ENCODE assay signal across 10 mouse cellular contexts in genomic region chr2:70037221-70037620, GRCm38 (mm10). TPM values are rescaled to one million over a fixed set of nuclear protein-coding genes. Genes with fewer than 3 reads are reported as not detected.
DNase-seq lines count a peak whose midpoint lies in the region; ATAC-seq and TF ChIP-seq lines count a peak whose summit lies in the region.
"Had no signal": no experiment of that assay in that cellular context is flagged by ENCODE, and none has a peak within 500 bp of the region (broad histone marks: within the 10 kb centered on the region; RNA-seq: fewer than 3 reads in every experiment).

No protein-coding gene starts in this region.

- no peaks in the 10 kb centered on the region for H3K36me3 ChIP-seq in MEL (ENCODE audit: control insufficient read depth in 1 of 2, insufficient read depth in 2 of 2, low read length in 2 of 2)
- no peaks in the 10 kb centered on the region for H3K36me3 ChIP-seq in midbrain, embryonic 14.5 days (ENCODE audit: control insufficient read depth, insufficient read depth, low read length)
- H3K36me3 ChIP-seq: embryonic facial prominence, embryonic 12.5 days; limb, embryonic 12.5 days had no signal

- no peak for DNase-seq in left cerebral cortex, adult 2 months (ENCODE audit: extremely low spot score in 1 of 2, low spot score in 2 of 2)
- DNase-seq in left cerebral cortex, postnatal 36 days (ENCODE audit: low spot score in 2 of 2), result no peak
- DNase-seq in MEL (ENCODE audit: low read depth, low spot score), result peak; percentile 45
- peak; percentile 81 for DNase-seq in induced T-regulatory cell, adult 2 months (ENCODE audit: low read depth)
- DNase-seq in spleen, postnatal 10 days (ENCODE audit: low spot score in 2 of 2), result peak; percentile 28 to 76
- no peak for DNase-seq in left cerebral cortex, adult 8-10 months (ENCODE audit: low spot score in 2 of 2)
- no peak for DNase-seq in midbrain, embryonic 14.5 days
- DNase-seq in frontal cortex, postnatal 14 days (ENCODE audit: low spot score in 2 of 2), result no peak

- no peak overlapping the region for H3K4me3 ChIP-seq in left cerebral cortex, adult 2 months
- H3K4me3 ChIP-seq in MEL (ENCODE audit: control insufficient read depth in 1 of 2, insufficient read depth in 1 of 2, low read depth in 2 of 2, low read length in 2 of 2), result no peak overlapping the region
- H3K4me3 ChIP-seq in midbrain, embryonic 14.5 days (replicated peaks; ENCODE audit: low read depth, low read length), result no peak overlapping the region
- H3K4me3 ChIP-seq: embryonic facial prominence, embryonic 12.5 days; limb, embryonic 12.5 days had no signal

- peak; percentile 32 for TF ChIP-seq RAD21 in MEL (IDR thresholded peaks at IDR 0.05; ENCODE audit: low read depth, low read length)

- intact Hi-C loops in left cerebral cortex, adult 2 months (cut with DNase I), result loop anchor here (2.0 to 10.0 kb wide), 2 partner anchors 78 to 518 kb away; partner anchors contain the start of gene Gad1
- intact Hi-C loops in left cerebral cortex, postnatal 36 days (cut with DNase I), result no loop called here

- no peak for TF ChIP-seq EP300 in MEL (IDR thresholded peaks at IDR 0.05; ENCODE audit: low read depth in 1 of 2, low read length in 2 of 2)

- H3K4me2 ChIP-seq in midbrain, embryonic 14.5 days (ENCODE audit: low read length), result no peak overlapping the region
- H3K4me2 ChIP-seq: embryonic facial prominence, embryonic 12.5 days; limb, embryonic 12.5 days had no signal

- peak; percentile 58 for TF ChIP-seq CTCF in left cerebral cortex, adult 2 months (IDR thresholded peaks at IDR 0.05)
- TF ChIP-seq CTCF in MEL (IDR thresholded peaks at IDR 0.05 in 2 of 3, conservative IDR thresholded peaks at IDR 0.05 in 1 of 3; ENCODE audit: control insufficient read depth in 1 of 3, insufficient read depth in 1 of 3, low read depth in 2 of 3, low read length in 3 of 3, poor library complexity in 1 of 3, severe bottlenecking in 1 of 3), result peak; percentile 59 to 71 (median 61)

- no peaks in the 10 kb centered on the region for H3K79me2 ChIP-seq in MEL (ENCODE audit: control insufficient read depth, insufficient read depth, low read length, poor library complexity)

- no peak for TF ChIP-seq POLR2A in MEL (IDR thresholded peaks at IDR 0.05; ENCODE audit: control insufficient read depth in 1 of 2, insufficient read depth in 1 of 2, low read depth in 1 of 2, low read length in 2 of 2, poor library complexity in 1 of 2)

- WGBS in midbrain, embryonic 14.5 days, result 82% methylated on average over 8 of the region's 8 CpGs

- H3K27me3 ChIP-seq in MEL (ENCODE audit: control insufficient read depth in 1 of 2, insufficient read depth in 2 of 2, low read length in 2 of 2), result no peaks in the 10 kb centered on the region; a peak in 2 of 4 replicates
- no peaks in the 10 kb centered on the region for H3K27me3 ChIP-seq in midbrain, embryonic 14.5 days (ENCODE audit: control insufficient read depth, insufficient read depth, low read length)
- H3K27me3 ChIP-seq: embryonic facial prominence, embryonic 12.5 days; limb, embryonic 12.5 days had no signal

- no peak overlapping the region for H3K27ac ChIP-seq in left cerebral cortex, adult 2 months
- H3K27ac ChIP-seq in MEL (ENCODE audit: control insufficient read depth, low read depth, low read length), result no peak overlapping the region
- no peak overlapping the region for H3K27ac ChIP-seq in midbrain, embryonic 14.5 days (replicated peaks; ENCODE audit: low read depth, low read length)
- H3K27ac ChIP-seq: embryonic facial prominence, embryonic 12.5 days; limb, embryonic 12.5 days had no signal

- no peaks in the 10 kb centered on the region for H3K9me3 ChIP-seq in MEL (replicated peaks; ENCODE audit: insufficient read depth, low read length)
- H3K9me3 ChIP-seq in midbrain, embryonic 14.5 days (ENCODE audit: control insufficient read depth, low read length), result no peaks in the 10 kb centered on the region
- H3K9me3 ChIP-seq: embryonic facial prominence, embryonic 12.5 days; limb, embryonic 12.5 days had no signal

- no peak for ATAC-seq in midbrain, embryonic 14.5 days (ENCODE audit: low FRiP score, low TSS enrichment)

- no peak overlapping the region for H3K9ac ChIP-seq in MEL (ENCODE audit: control insufficient read depth, low read depth, low read length, poor library complexity, severe bottlenecking)
- H3K9ac ChIP-seq in midbrain, embryonic 14.5 days (replicated peaks; ENCODE audit: low read length), result no peak overlapping the region
- H3K9ac ChIP-seq: embryonic facial prominence, embryonic 12.5 days; limb, embryonic 12.5 days had no signal

- H3K4me1 ChIP-seq in MEL (ENCODE audit: control insufficient read depth in 1 of 2, insufficient read depth in 2 of 2, low read length in 2 of 2), result no peaks in the 10 kb centered on the region
- H3K4me1 ChIP-seq in midbrain, embryonic 14.5 days (ENCODE audit: control insufficient read depth, insufficient read depth, low read length), result peaks cover 10% of the 10 kb centered on the region
- H3K4me1 ChIP-seq: limb, embryonic 12.5 days had no signal

TF ChIP-seq in MEL, 35 proteins besides CTCF, POLR2A, EP300 and RAD21:
- TF ChIP-seq UBTF (IDR thresholded peaks at IDR 0.05; ENCODE audit: borderline replicate concordance, insufficient read depth, low read depth, low read length), result no peak
- TF ChIP-seq ZNF384 (IDR thresholded peaks at IDR 0.05; ENCODE audit: low read depth, low read length), result peak; percentile 93

RNA-seq across cellular contexts. Expression of gene Myo3b, which starts 1.7 kb away (rescaled TPM):
- under 1 TPM; 0.61 to 0.72 TPM for total RNA-seq in left cerebral cortex, adult 2 months (2021)
- under 1 TPM; 0.72 to 0.91 TPM for total RNA-seq in left cerebral cortex, postnatal 36 days (2021)
- not detected in 2 replicates for total RNA-seq in MEL (2012; rRNA removed)
- not detected for polyA plus RNA-seq in MEL (2012; ENCODE audit: insufficient read depth in 1 of 2, insufficient read length in 2 of 2, low read depth in 1 of 2, low replicate concordance in 2 of 2, missing spikeins in 1 of 2)
- 1 to 10 TPM; 1.1 to 1.8 (median 1.3) TPM for total RNA-seq in left cerebral cortex, adult 8-10 months (2022)
- 0.28 and 0.43 TPM in 2 replicates for polyA plus RNA-seq in midbrain, embryonic 14.5 days (2014; fragmentation: Nextera tagmentation; extraction: Ambion mirVana)
- polyA plus RNA-seq: limb, embryonic 12.5 days had no signal

Comparison
In these comparisons a context has a peak if more than half of its experiments do, and no peak if none do; other contexts are left out.
1. DNase-seq: peak in MEL (single experiment), induced T-regulatory cell, adult 2 months (single experiment) and spleen, postnatal 10 days (2 of 2); none in left cerebral cortex, adult 2 months (0 of 2), left cerebral cortex, postnatal 36 days (0 of 2), left cerebral cortex, adult 8-10 months (0 of 2), midbrain, embryonic 14.5 days (single experiment) and frontal cortex, postnatal 14 days (0 of 2).